Mouse (Mus musculus) layer of hippocampus, postnatal 14 days (tissue): ENCODE data around the gene Prpsap2. TPM values are rescaled to one million over a fixed set of nuclear protein-coding genes. Genes with fewer than 3 reads are reported as not detected.
A peak's percentile ranks its signal among the peaks of the same experiment; 100 is the strongest.
"Not testable (repeated sequence)": the region's sequence is repeated elsewhere in the genome, so short reads cannot be mapped to it uniquely, and the experiment has no call there.

Experiments
- DNase-seq, 2 experiments: peaks; one replicate each; pipeline ENCODE4 v3.0.0; 2021 to 2022; ENCODE audit warnings: low spot score in 2 of 2, mixed read lengths in 1 of 2
- long read RNA-seq, 2 experiments: library from polyadenylated mRNA; stranded (forward); transcript quantifications; one replicate each; pipeline ENCODE4 v2.0.0; 2021
- total RNA-seq, 2 experiments: library from RNA; stranded (reverse); gene quantifications; 2 replicates each; pipeline ENCODE4 v1.2.3; 2021

Prpsap2 gene
- 10 to 100 TPM; 40.8 to 45.7 TPM for total RNA-seq
- long read RNA-seq, experiment 1, partial matches to known transcripts, result 4 of 11 reads
- long read RNA-seq, experiment 1, other reads (novel, unspliced or antisense), result 3 of 11 reads
- long read RNA-seq, experiment 2, partial matches to known transcripts, result 3 of 11 reads
- long read RNA-seq, experiment 2, other reads (novel, unspliced or antisense), result 0 of 11 reads

- DNase-seq, result peak; percentile 97 to 98
Measured at GRCm38 (mm10) chr11:61761584-61762407, at the start of gene Prpsap2. Gene Prpsap2 (minus strand): TSS chr11:61762088.

- DNase-seq, result no peak
Measured at GRCm38 (mm10) chr11:61809793-61810192, 47.9 kb upstream of the Prpsap2 start.

GRCm38 (mm10) chr11:61808551-61809117, 46.7 kb upstream of the Prpsap2 start:
- peak in 1 of 2 experiments; percentile 3 for DNase-seq

- no peak for DNase-seq
Measured at GRCm38 (mm10) chr11:61793441-61793840, 31.6 kb upstream of the Prpsap2 start.

GRCm38 (mm10) chr11:61788550-61788949, 26.7 kb upstream of the Prpsap2 start:
- DNase-seq, result no peak

GRCm38 (mm10) chr11:61782526-61782925, 20.6 kb upstream of the Prpsap2 start:
- DNase-seq, result not testable (repeated sequence)

GRCm38 (mm10) chr11:61774551-61775149, 12.8 kb upstream of the Prpsap2 start:
- DNase-seq, result peak; percentile 28 to 64

- no peak for DNase-seq
Measured at GRCm38 (mm10) chr11:61760518-61760917, 1.4 kb downstream of the Prpsap2 start.

- no peak for DNase-seq
Measured at GRCm38 (mm10) chr11:61757151-61757550, 4.7 kb downstream of the Prpsap2 start.

GRCm38 (mm10) chr11:61751612-61752011, 10.3 kb downstream of the Prpsap2 start:
- DNase-seq, result no peak

- no peak for DNase-seq
Measured at GRCm38 (mm10) chr11:61747161-61747560, 14.7 kb downstream of the Prpsap2 start.

GRCm38 (mm10) chr11:61745781-61746180, 16.1 kb downstream of the Prpsap2 start:
- no peak for DNase-seq

- DNase-seq, result no peak
Measured at GRCm38 (mm10) chr11:61744460-61744859, 17.4 kb downstream of the Prpsap2 start.

GRCm38 (mm10) chr11:61743768-61744167, 18.1 kb downstream of the Prpsap2 start:
- peak in 1 of 2 experiments; percentile 29 for DNase-seq

GRCm38 (mm10) chr11:61740500-61740899, 21.4 kb downstream of the Prpsap2 start:
- no peak for DNase-seq

- DNase-seq, result no peak
Measured at GRCm38 (mm10) chr11:61737290-61737689, 24.6 kb downstream of the Prpsap2 start.

- DNase-seq, result no peak
Measured at GRCm38 (mm10) chr11:61732672-61733071, 29.2 kb downstream of the Prpsap2 start.

- DNase-seq, result no peak
Measured at GRCm38 (mm10) chr11:61728037-61728436, 33.9 kb downstream of the Prpsap2 start.

- DNase-seq, result no peak
Measured at GRCm38 (mm10) chr11:61722077-61722476, 39.8 kb downstream of the Prpsap2 start.

- DNase-seq, result no peak
Measured at GRCm38 (mm10) chr11:61720636-61721035, 41.3 kb downstream of the Prpsap2 start, which contains the start of gene Slc5a10. Gene Slc5a10 (minus strand): TSS chr11:61720826.

- DNase-seq, result no peak
Measured at GRCm38 (mm10) chr11:61719826-61720225, 42.1 kb downstream of the Prpsap2 start.

GRCm38 (mm10) chr11:61719387-61719786, 42.5 kb downstream of the Prpsap2 start:
- no peak for DNase-seq
